Mouse (Mus musculus) spleen, postnatal 36 days (tissue): Measurements from ENCODE around the gene Cd320.
A peak's percentile ranks its signal among the peaks of the same experiment; 100 is the strongest.
"Not testable (repeated sequence)": the region's sequence is repeated elsewhere in the genome, so short reads cannot be mapped to it uniquely, and the experiment has no call there.

ENCODE experiments used
- DNase-seq, 2 experiments: peaks; one replicate each; pipeline ENCODE4 v3.0.0; 2022; ENCODE audit warnings: low spot score in 2 of 2, mixed read lengths in 1 of 2

Cd320 gene

GRCm38 (mm10) chr17:33897114-33897794 is 54.4 kb downstream of the Cd320 start:
- DNase-seq: peak in 1 of 2 experiments; percentile 59

GRCm38 (mm10) chr17:33898193-33898592 is 55.3 kb downstream of the Cd320 start:
- not testable (repeated sequence) for DNase-seq
